ENCODE assay signal across 13 mouse cellular contexts in the genomic region with DNA sequence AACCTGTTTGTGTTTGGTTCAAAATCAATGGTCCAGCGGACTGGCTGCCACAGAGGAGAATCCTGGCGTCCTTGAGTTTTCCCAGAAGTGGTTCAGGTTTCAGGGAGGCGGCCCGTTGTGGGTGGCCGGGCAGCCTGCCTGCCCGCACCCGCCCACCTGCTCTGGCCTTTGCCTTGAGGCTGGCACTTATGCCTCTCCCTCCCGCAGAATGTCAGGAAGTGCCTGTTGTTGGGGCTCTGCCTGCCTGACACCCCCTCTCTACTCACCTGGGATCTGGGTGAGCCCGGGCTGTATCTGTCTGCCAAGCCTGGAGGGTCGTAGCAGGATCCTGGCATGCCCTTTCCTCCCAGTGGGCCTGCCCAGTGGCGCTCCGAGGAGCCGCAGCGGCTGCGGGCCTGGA. TPM values are rescaled to one million over a fixed set of nuclear protein-coding genes. Genes with fewer than 3 reads are reported as not detected.
DNase-seq lines count a peak whose midpoint lies in the region; ATAC-seq lines count a peak whose summit lies in the region.
"Had no signal": no experiment of that assay in that cellular context is flagged by ENCODE, and none has a peak within 500 bp of the region (broad histone marks: within the 10 kb centered on the region; RNA-seq: fewer than 3 reads in every experiment).

No protein-coding gene starts in this region.

- H3K4me2 ChIP-seq in forebrain, embryonic 11.5 days (ENCODE audit: low read depth, low read length, severe bottlenecking): no peak overlapping the region
- no peak overlapping the region for H3K4me2 ChIP-seq in limb, embryonic 13.5 days (replicated peaks)
- H3K4me2 ChIP-seq: forebrain, embryonic 15.5 days had no signal

- peaks cover 37% of the 10 kb centered on the region for H3K9me3 ChIP-seq in forebrain, embryonic 10.5 days
- peaks cover under 1% of the 10 kb centered on the region; the same call in 1 of the 2 replicates for H3K9me3 ChIP-seq in forebrain, embryonic 11.5 days (ENCODE audit: control insufficient read depth, low read length)
- H3K9me3 ChIP-seq in limb, embryonic 13.5 days: peaks cover 22% of the 10 kb centered on the region
- H3K9me3 ChIP-seq: forebrain, embryonic 15.5 days had no signal

- no peak for DNase-seq in forebrain, embryonic 10.5 days (ENCODE audit: extremely low spot score, low spot score)
- DNase-seq in forebrain, embryonic 11.5 days (ENCODE audit: low spot score): no peak
- peak; percentile 18 for DNase-seq in lung, postnatal 25 days (ENCODE audit: low spot score)
- DNase-seq in lung, postnatal 4 days: no peak
- peak; percentile 73 for DNase-seq in kidney, adult 18-20 months
- no peak for DNase-seq in adipocyte (ENCODE audit: low spot score)
- DNase-seq in ovary, postnatal 36 days (ENCODE audit: low spot score): no peak
- DNase-seq: cerebellum, adult 8-10 months; midbrain, embryonic 14.5 days had no signal

- no peak overlapping the region for H3K9ac ChIP-seq in forebrain, embryonic 11.5 days (ENCODE audit: low read length)
- 0 out of 2 replicates have a peak overlapping the region, but pooled peaks have one; percentile 31 for H3K9ac ChIP-seq in limb, embryonic 13.5 days
- H3K9ac ChIP-seq: forebrain, embryonic 15.5 days had no signal

- H3K27ac ChIP-seq in forebrain, embryonic 10.5 days: peak overlapping the region; percentile 11; the same call in 1 of the 2 replicates
- H3K27ac ChIP-seq in forebrain, embryonic 11.5 days (ENCODE audit: low read depth, low read length): no peak overlapping the region
- peak overlapping the region; percentile 52; the same call in 1 of the 2 replicates for H3K27ac ChIP-seq in limb, embryonic 13.5 days
- H3K27ac ChIP-seq: forebrain, embryonic 15.5 days had no signal

- WGBS in forebrain, embryonic 10.5 days: 88% methylated on average over 15 of the region's 15 CpGs
- 88% methylated on average over 15 of the region's 15 CpGs for WGBS in forebrain, embryonic 11.5 days
- 64% methylated on average over 15 of the region's 15 CpGs for WGBS in limb, embryonic 13.5 days

- peaks cover 84% of the 10 kb centered on the region for H3K36me3 ChIP-seq in forebrain, embryonic 10.5 days (replicated peaks)
- peaks cover 2% of the 10 kb centered on the region; the same call in 1 of the 2 replicates for H3K36me3 ChIP-seq in forebrain, embryonic 11.5 days (ENCODE audit: control insufficient read depth, insufficient read depth, low read length)
- peaks cover 32% of the 10 kb centered on the region for H3K36me3 ChIP-seq in limb, embryonic 13.5 days

- ATAC-seq in forebrain, embryonic 11.5 days (replicated peaks; ENCODE audit: low FRiP score): no peak
- no peak for ATAC-seq in limb, embryonic 13.5 days (ENCODE audit: low FRiP score, low read depth)
- ATAC-seq: forebrain, embryonic 15.5 days had no signal

- no peak overlapping the region for H3K4me3 ChIP-seq in forebrain, embryonic 10.5 days
- H3K4me3 ChIP-seq in forebrain, embryonic 11.5 days (ENCODE audit: low read depth, low read length): no peak overlapping the region
- H3K4me3 ChIP-seq in limb, embryonic 13.5 days: no peak overlapping the region
- H3K4me3 ChIP-seq: forebrain, embryonic 15.5 days had no signal

- peaks cover 52% of the 10 kb centered on the region for H3K4me1 ChIP-seq in forebrain, embryonic 10.5 days
- peaks cover 10% of the 10 kb centered on the region; the same call in 1 of the 2 replicates for H3K4me1 ChIP-seq in forebrain, embryonic 11.5 days (replicated peaks; ENCODE audit: control insufficient read depth, insufficient read depth, low read length)
- peaks cover 47% of the 10 kb centered on the region for H3K4me1 ChIP-seq in limb, embryonic 13.5 days

- no peaks in the 10 kb centered on the region for H3K27me3 ChIP-seq in forebrain, embryonic 10.5 days (ENCODE audit: poor library complexity, severe bottlenecking)
- no peaks in the 10 kb centered on the region for H3K27me3 ChIP-seq in forebrain, embryonic 11.5 days (ENCODE audit: control insufficient read depth, insufficient read depth, low read length)
- no peaks in the 10 kb centered on the region for H3K27me3 ChIP-seq in limb, embryonic 13.5 days
- H3K27me3 ChIP-seq: forebrain, embryonic 15.5 days had no signal

RNA-seq across cellular contexts. Expression of a gene that starts 6.0 kb away (rescaled TPM):
- polyA plus RNA-seq in forebrain, embryonic 10.5 days (2016; fragmentation: Nextera tagmentation; extraction: Ambion mirVana): 66.0 and 70.6 TPM in 2 replicates
- polyA plus RNA-seq in forebrain, embryonic 11.5 days (2014; fragmentation: Nextera tagmentation; extraction: Ambion mirVana): 106 and 133 TPM in 2 replicates
- 23.1 and 26.3 TPM in 2 replicates for polyA plus RNA-seq in limb, embryonic 13.5 days (2015; fragmentation: Nextera tagmentation; extraction: Ambion mirVana)

RNA-seq across cellular contexts. Expression of a gene that starts 36.9 kb away (rescaled TPM):
- 36.5 and 37.8 TPM in 2 replicates for polyA plus RNA-seq in forebrain, embryonic 10.5 days (2016; fragmentation: Nextera tagmentation; extraction: Ambion mirVana)
- polyA plus RNA-seq in forebrain, embryonic 11.5 days (2014; fragmentation: Nextera tagmentation; extraction: Ambion mirVana): 44.0 and 47.0 TPM in 2 replicates
- 40.7 and 42.3 TPM in 2 replicates for polyA plus RNA-seq in limb, embryonic 13.5 days (2015; fragmentation: Nextera tagmentation; extraction: Ambion mirVana)

RNA-seq across cellular contexts. Expression of a gene that starts 42.5 kb away (rescaled TPM):
- polyA plus RNA-seq in forebrain, embryonic 10.5 days (2016; fragmentation: Nextera tagmentation; extraction: Ambion mirVana): not detected in 2 replicates
- not detected in 2 replicates for polyA plus RNA-seq in forebrain, embryonic 11.5 days (2014; fragmentation: Nextera tagmentation; extraction: Ambion mirVana)
- polyA plus RNA-seq in limb, embryonic 13.5 days (2015; fragmentation: Nextera tagmentation; extraction: Ambion mirVana): 0.09 TPM in 1 of 2 replicates, not detected in the other
- polyA plus RNA-seq: C2C12; embryonic facial prominence, embryonic 11.5 days; midbrain, embryonic 14.5 days had no signal

RNA-seq across cellular contexts. Expression of a gene that starts 50.7 kb away (rescaled TPM):
- polyA plus RNA-seq in forebrain, embryonic 10.5 days (2016; fragmentation: Nextera tagmentation; extraction: Ambion mirVana): 12.6 and 12.9 TPM in 2 replicates
- polyA plus RNA-seq in forebrain, embryonic 11.5 days (2014; fragmentation: Nextera tagmentation; extraction: Ambion mirVana): 12.5 and 12.7 TPM in 2 replicates
- polyA plus RNA-seq in limb, embryonic 13.5 days (2015; fragmentation: Nextera tagmentation; extraction: Ambion mirVana): 6.2 and 6.4 TPM in 2 replicates

Comparison
In these comparisons a context has a peak if more than half of its experiments do, and no peak if none do; other contexts are left out.
1. DNase-seq: peak in lung, postnatal 25 days (single experiment) and kidney, adult 18-20 months (single experiment); none in forebrain, embryonic 10.5 days (single experiment), forebrain, embryonic 11.5 days (single experiment), lung, postnatal 4 days (0 of 2), adipocyte (single experiment) and ovary, postnatal 36 days (single experiment).